Mouse (Mus musculus) forelimb bud, embryonic 11.5 days (tissue): Measurements from ENCODE around the gene C2cd3.
"Not testable (repeated sequence)": the region's sequence is repeated elsewhere in the genome, so short reads cannot be mapped to it uniquely, and the experiment has no call there.

Source experiments
- DNase-seq: peaks from one replicate; pipeline ENCODE4 v3.0.0-alpha.2; 2012; ENCODE audit warnings: low read depth, low spot score

The C2cd3 gene

GRCm38 (mm10) chr7:100470796-100471406 lies 98.9 kb downstream of the C2cd3 start:
- DNase-seq = no peak

- DNase-seq = no peak
Measured at GRCm38 (mm10) chr7:100471407-100471797, 99.4 kb downstream of the C2cd3 start.

- no peak for DNase-seq
Measured at GRCm38 (mm10) chr7:100472777-100473176, 100.7 kb downstream of the C2cd3 start, which contains the start of gene Ucp3. Gene Ucp3, plus strand, starts transcription at chr7:100472990.

GRCm38 (mm10) chr7:100473846-100474454 lies 101.9 kb downstream of the C2cd3 start:
- DNase-seq = no peak

- DNase-seq = no peak
Measured at GRCm38 (mm10) chr7:100474680-100475079, 102.6 kb downstream of the C2cd3 start.

- no peak for DNase-seq
Measured at GRCm38 (mm10) chr7:100479100-100479822, 107.2 kb downstream of the C2cd3 start.

GRCm38 (mm10) chr7:100479823-100480164 lies 107.8 kb downstream of the C2cd3 start:
- no peak for DNase-seq

GRCm38 (mm10) chr7:100480175-100480574 lies 108.1 kb downstream of the C2cd3 start:
- DNase-seq = no peak

GRCm38 (mm10) chr7:100482046-100482445 lies 110.0 kb downstream of the C2cd3 start:
- not testable (repeated sequence) for DNase-seq

- DNase-seq = no peak
Measured at GRCm38 (mm10) chr7:100484493-100484892, 112.5 kb downstream of the C2cd3 start.

GRCm38 (mm10) chr7:100487301-100487700 lies 115.3 kb downstream of the C2cd3 start:
- no peak for DNase-seq

GRCm38 (mm10) chr7:100488474-100489048 lies 116.5 kb downstream of the C2cd3 start:
- no peak for DNase-seq

- DNase-seq = no peak
Measured at GRCm38 (mm10) chr7:100492391-100493116, 120.5 kb downstream of the C2cd3 start.

GRCm38 (mm10) chr7:100493117-100493483 lies 121.1 kb downstream of the C2cd3 start, which contains the start of gene Ucp2:
Gene Ucp2, plus strand, starts transcription at chr7:100493337.
- peak; percentile 66 for DNase-seq

- DNase-seq = no peak
Measured at GRCm38 (mm10) chr7:100493484-100494414, 121.7 kb downstream of the C2cd3 start.

- DNase-seq = no peak
Measured at GRCm38 (mm10) chr7:100494415-100494831, 122.4 kb downstream of the C2cd3 start.

- DNase-seq = peak; percentile 67
Measured at GRCm38 (mm10) chr7:100495042-100495441, 123.0 kb downstream of the C2cd3 start.

- DNase-seq = peak; percentile 74
Measured at GRCm38 (mm10) chr7:100495581-100496251, 123.7 kb downstream of the C2cd3 start.

GRCm38 (mm10) chr7:100496371-100496770 lies 124.3 kb downstream of the C2cd3 start:
- DNase-seq = no peak

GRCm38 (mm10) chr7:100496791-100497190 lies 124.8 kb downstream of the C2cd3 start:
- DNase-seq = no peak
